Mouse (Mus musculus) T-helper 2 cell (primary cell): Measurements from ENCODE around the gene Gm14862.

ENCODE experiments used
- in situ Hi-C: fragments of 300-600 bp; cut with MboI, MseI; formaldehyde crosslinking; loops from one replicate; pipeline ENCODE4 v1.15.1; 2025; ENCODE audit warnings: high pct_unique_total_duplicates

Gm14862 gene

DNA sequence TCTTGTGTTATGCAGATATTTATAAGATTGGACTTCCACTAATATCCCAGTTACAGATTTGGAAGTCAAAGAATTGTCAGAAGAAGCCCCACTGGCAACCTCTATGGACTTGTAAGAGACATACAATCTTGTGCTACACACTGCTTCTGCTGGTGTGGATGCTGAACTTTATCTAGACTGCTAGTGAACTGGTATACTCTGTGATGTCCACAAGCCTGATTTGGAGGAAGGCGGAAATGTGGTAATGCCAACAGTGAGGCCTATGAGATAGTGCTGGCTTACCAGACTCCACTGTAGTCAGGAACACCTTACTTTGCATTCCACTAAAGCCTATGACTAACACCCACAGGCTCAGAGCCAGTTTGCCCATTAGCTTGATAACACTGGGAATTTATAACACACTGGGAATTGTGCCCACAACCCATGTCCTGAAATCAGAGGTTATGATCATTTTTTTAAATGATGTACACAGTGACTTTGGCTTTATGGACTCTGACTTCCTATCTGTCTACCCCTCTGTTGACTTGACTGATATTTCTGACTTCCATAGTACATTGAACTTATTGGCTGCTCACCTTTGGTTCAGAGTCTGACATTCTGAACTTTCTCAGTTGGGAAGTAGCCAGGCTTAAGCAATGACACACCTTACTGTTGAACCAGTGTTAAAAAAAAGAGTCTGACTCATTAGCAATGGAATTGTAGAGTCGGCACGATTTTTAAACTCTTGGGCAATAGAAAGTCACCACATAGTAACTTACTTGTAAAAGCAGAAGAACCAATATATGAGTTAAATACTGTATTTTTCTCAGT is 34.1 kb downstream of the Gm14862 start:
- in situ Hi-C loops: loop anchor here (10.0 to 25.0 kb wide), 2 partner anchors 158 to 935 kb away; partner anchors contain the start of gene Fthl17f

- in situ Hi-C loops: loop anchor here (10.0 to 25.0 kb wide), 2 partner anchors 157 to 934 kb away; partner anchors contain the start of gene Fthl17f
Observed at GRCm38 (mm10) chrX:9221736-9222135, 35.0 kb downstream of the Gm14862 start.

DNA sequence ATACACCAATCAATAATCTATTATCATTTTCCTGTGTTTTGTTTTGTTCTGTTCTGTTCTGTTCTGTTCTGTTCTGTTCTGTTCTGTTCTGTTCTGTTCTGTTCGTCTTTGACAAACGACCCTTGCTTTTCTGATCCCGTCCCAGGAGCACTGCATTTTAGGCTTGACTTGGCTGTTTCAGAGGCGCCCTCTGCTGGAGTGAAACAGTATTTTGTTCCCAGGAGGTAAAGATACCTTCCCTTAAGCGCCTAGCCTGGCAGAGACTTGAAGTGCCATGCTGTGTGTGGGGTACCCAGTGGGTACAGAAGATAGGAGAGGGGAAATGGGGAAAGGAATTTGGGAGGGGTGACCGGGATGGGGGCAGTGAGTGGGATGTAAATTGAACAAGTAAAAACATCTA is 35.5 kb downstream of the Gm14862 start:
- in situ Hi-C loops: loop anchor here (10.0 to 25.0 kb wide), 2 partner anchors 156 to 934 kb away; partner anchors contain the start of gene Fthl17f

GRCm38 (mm10) chrX:9219570-9219969 is 37.1 kb downstream of the Gm14862 start:
- in situ Hi-C loops: loop anchor here (25.0 kb wide), 1 partner anchor 932 kb away; no protein-coding TSS in a partner anchor

GRCm38 (mm10) chrX:9216244-9216643 is 40.5 kb downstream of the Gm14862 start:
- in situ Hi-C loops: loop anchor here (25.0 kb wide), 1 partner anchor 929 kb away; no protein-coding TSS in a partner anchor

DNA sequence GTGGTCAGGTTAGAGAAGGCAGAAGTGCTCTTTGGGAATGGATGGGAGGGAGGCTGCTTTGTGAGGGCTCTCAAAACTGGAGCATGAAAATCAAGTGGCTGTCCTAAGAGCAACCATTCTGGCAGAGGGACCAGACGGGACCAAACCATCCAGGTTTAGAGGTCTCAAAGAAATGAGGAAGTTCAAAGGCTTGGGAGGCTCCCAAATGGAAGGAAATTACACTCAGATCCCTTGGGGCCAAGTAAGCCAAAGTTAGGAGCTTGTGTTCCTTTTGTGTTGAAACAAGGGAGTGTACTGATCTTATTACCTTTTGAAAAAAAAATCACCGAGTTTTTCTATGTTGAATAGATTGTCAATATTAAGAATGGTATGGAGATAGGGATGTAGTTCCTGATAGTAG is 51.6 kb downstream of the Gm14862 start:
- in situ Hi-C loops: loop anchor here (25.0 kb wide), 1 partner anchor 918 kb away; no protein-coding TSS in a partner anchor

DNA sequence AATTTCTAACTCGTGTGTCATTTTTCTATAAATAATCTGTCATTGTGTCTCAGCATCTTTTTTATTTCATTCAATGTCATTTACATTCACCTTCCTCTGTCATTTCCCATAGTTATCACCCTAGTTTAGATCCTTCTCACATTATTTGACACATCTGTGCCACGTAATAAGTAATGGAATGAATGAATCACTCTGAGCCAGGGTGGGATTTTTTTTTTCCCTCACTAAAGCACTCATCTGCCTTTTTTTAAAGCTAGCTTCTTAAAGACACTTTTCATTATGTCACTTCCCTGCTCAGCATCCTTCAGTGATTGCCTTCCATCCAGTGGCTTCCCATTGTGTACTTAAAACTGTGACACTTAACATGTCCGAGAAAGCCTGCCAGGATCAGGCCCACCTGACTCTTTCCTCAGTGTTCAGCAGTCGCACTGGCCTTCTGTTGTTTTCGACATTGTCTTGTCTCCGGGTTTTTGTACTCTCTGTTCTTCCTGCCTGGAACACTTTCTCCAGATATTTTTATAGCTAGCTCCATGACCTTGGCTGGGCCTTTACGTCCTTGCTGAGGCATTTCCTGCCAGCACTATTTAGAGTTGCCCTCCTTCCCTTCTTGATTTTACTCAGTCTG is 53.8 kb downstream of the Gm14862 start:
- in situ Hi-C loops: loop anchor here (25.0 kb wide), 1 partner anchor 916 kb away; no protein-coding TSS in a partner anchor

GRCm38 (mm10) chrX:9201954-9202353 is 54.7 kb downstream of the Gm14862 start:
- in situ Hi-C loops: loop anchor here (25.0 kb wide), 1 partner anchor 915 kb away; no protein-coding TSS in a partner anchor
